Mouse (Mus musculus) CD4-positive naive resting alpha-beta T cell, adult 76 days (primary cell): ENCODE data around the gene Fhl3. TPM values are rescaled to one million over a fixed set of nuclear protein-coding genes. Genes with fewer than 3 reads are reported as not detected.

Experiments used
- total RNA-seq: library from RNA; stranded (reverse); gene quantifications from one replicate; pipeline ENCODE4 v1.2.4, GENCODE M21; 2023

Fhl3 gene
- 15.2 TPM for total RNA-seq

GRCm38 (mm10) chr4:124700248-124700971 is at the start of gene Fhl3:
Gene Fhl3 (plus strand): TSS chr4:124700701.

GRCm38 (mm10) chr4:124656518-124656853 is 44.0 kb upstream of the Fhl3 start, which contains the start of gene Pou3f1:
Gene Pou3f1 (plus strand): TSS chr4:124656807.

GRCm38 (mm10) chr4:124693135-124693894 is 7.2 kb upstream of the Fhl3 start, which contains the start of gene Utp11:
Gene Utp11 (minus strand): TSS chr4:124693600.

GRCm38 (mm10) chr4:124714545-124715481 is 14.3 kb downstream of the Fhl3 start, which contains the start of gene Sf3a3:
Gene Sf3a3 (plus strand): TSS chr4:124714776.

GRCm38 (mm10) chr4:124741376-124742343 is 41.2 kb downstream of the Fhl3 start, which contains the start of gene Inpp5b:
Gene Inpp5b (plus strand): TSS chr4:124741850.

Other genes with a start within 250 kb of the Fhl3 start
- not detected for gene 3100002H09Rik, start 89.9 kb upstream of the Fhl3 start, total RNA-seq
- not detected for gene Pou3f1, start 43.9 kb upstream of the Fhl3 start, total RNA-seq
- 20.9 TPM for gene Utp11, start 7.1 kb upstream of the Fhl3 start, total RNA-seq
- 54.8 TPM for gene Sf3a3, start 14.1 kb downstream of the Fhl3 start, total RNA-seq
- 80.5 TPM for gene Inpp5b, start 41.1 kb downstream of the Fhl3 start, total RNA-seq
- 33.3 TPM for gene Mtf1, start 101.4 kb downstream of the Fhl3 start, total RNA-seq
- 127 TPM for gene Yrdc, start 150.0 kb downstream of the Fhl3 start, total RNA-seq
- 16.8 TPM for gene 1110065P20Rik, start 150.5 kb downstream of the Fhl3 start, total RNA-seq
- 2.7 TPM for gene Maneal, start 161.5 kb downstream of the Fhl3 start, total RNA-seq
- gene Epha10, start 180.2 kb downstream of the Fhl3 start, total RNA-seq, result not detected
- gene 9930104L06Rik, start 236.3 kb downstream of the Fhl3 start, total RNA-seq, result 16.2 TPM
- gene Cdca8, start 238.6 kb downstream of the Fhl3 start, total RNA-seq, result 2.8 TPM